Mouse (Mus musculus) brown adipose tissue, adult 24 weeks (tissue): ENCODE measurements around the gene Hoxc4. TPM values are rescaled to one million over a fixed set of nuclear protein-coding genes. Genes with fewer than 3 reads are reported as not detected.

Experiments used
- H3K27ac ChIP-seq: fragments of 200-500 bp; replicated peaks from 2 replicates; pipeline ENCODE4 v1.5.1; 2012; ENCODE audit warnings: low read depth, mild to moderate bottlenecking, low read length
- H3K4me1 ChIP-seq: fragments of 200-500 bp; 2 replicates; pipeline ENCODE4 v1.6.1; 2012; ENCODE audit warnings: low read length, mixed read lengths; ENCODE audit not compliant: control insufficient read depth, insufficient read depth, insufficient read length
- H3K4me3 ChIP-seq: fragments of 200-500 bp; 2 replicates; pipeline ENCODE4 v1.5.1; 2012; ENCODE audit warnings: low read depth, mild to moderate bottlenecking, low read length, moderate library complexity; ENCODE audit not compliant: insufficient read depth
- polyA plus RNA-seq: library from polyadenylated mRNA; stranded (reverse); fragments of >200 nt; gene quantifications from 2 replicates; pipeline ENCODE4 v1.2.4, GENCODE M21; 2012; ENCODE audit not compliant: missing spikeins, insufficient read depth, insufficient read length

The Hoxc4 gene
- polyA plus RNA-seq, 1 experiment, result 13.7 TPM

GRCm38 (mm10) chr15:102999183-102999831 lies 19.4 kb upstream of the Hoxc4 start:
- Histone ChIP-seq H3K27ac (peak overlapping the region; percentile 88), H3K4me3 (peak overlapping the region; percentile 71), H3K4me1 (0 out of 2 replicates have a peak, but pooled peaks cover 4% of the 10 kb centered on the region)

DNA sequence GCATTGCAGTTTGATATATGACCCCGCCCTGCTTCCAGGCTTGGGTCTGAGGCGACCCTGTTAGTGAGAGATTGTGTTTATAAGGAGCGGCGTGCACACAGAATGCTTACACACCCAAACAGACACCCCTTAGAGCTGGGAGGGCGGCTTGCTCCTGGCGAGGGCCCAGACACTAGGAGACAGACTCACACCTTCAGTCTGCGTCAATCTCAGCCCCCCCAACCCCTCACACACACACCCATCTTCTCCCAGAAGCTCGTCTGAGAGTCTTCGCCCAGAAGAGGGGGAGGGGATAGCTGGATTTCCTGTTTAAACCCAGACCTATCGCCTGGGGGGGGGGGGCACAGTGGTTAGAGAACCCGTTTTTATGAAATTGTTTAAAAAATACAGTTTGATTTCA lies 18.8 kb upstream of the Hoxc4 start:
- peak overlapping the region; percentile 88 for H3K27ac ChIP-seq
- 0 out of 2 replicates have a peak, but pooled peaks cover 4% of the 10 kb centered on the region for H3K4me1 ChIP-seq
- peak overlapping the region; percentile 71 for H3K4me3 ChIP-seq

DNA sequence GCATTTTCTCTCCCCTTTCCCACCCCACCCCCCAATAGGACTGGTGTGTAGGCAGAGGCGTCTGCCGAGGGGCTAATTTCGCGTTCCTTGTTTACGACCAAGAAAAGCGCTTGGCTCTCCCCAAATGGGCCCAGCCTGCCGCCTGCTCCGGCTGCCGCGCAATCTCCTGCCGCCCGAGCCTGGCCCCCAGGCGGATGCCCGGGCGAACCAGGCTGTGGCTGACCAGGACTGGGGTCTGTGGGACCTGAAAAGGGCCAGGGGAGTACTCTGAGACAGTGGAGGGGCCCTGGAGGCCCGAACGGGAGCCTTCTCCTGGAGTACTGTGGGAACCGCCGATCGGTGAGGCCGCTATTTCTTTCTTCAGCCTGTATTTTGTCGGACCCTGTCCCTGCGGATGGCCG lies 18.2 kb upstream of the Hoxc4 start:
- H3K4me3 ChIP-seq, result peak overlapping the region; percentile 71
- H3K27ac ChIP-seq, result peak overlapping the region; percentile 88
- H3K4me1 ChIP-seq, result 0 out of 2 replicates have a peak, but pooled peaks cover 4% of the 10 kb centered on the region

- Histone ChIP-seq H3K4me1 (0 out of 2 replicates have a peak, but pooled peaks cover 4% of the 10 kb centered on the region), H3K27ac (peak overlapping the region; percentile 88), H3K4me3 (peak overlapping the region; percentile 71)
These were observed 17.4 kb upstream of the Hoxc4 start for GRCm38 (mm10) chr15:103001370-103001769.

DNA sequence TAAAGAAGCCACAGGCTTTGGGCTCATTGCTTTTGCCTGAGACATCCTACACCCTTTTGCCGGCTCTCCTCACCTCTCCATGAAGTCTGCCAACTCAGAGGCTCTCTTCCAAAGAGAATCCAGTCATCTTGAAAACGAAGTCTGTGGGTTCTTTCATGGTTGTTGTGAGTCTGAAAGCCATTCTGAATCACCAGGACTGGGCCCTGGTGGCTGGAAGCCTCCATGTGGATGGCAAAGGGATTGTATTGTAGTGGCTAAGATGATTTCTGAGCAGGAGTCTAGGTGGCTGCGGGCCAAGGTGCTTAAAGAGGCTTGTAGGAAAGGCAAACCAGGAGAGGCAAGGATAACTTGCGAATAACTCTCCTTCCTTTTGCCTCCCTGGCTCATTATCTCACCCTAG lies 16.6 kb upstream of the Hoxc4 start:
- 0 out of 2 replicates have a peak, but pooled peaks cover 4% of the 10 kb centered on the region for H3K4me1 ChIP-seq
- peak overlapping the region; percentile 55 for H3K27ac ChIP-seq
- H3K4me3 ChIP-seq, result no peak overlapping the region

DNA sequence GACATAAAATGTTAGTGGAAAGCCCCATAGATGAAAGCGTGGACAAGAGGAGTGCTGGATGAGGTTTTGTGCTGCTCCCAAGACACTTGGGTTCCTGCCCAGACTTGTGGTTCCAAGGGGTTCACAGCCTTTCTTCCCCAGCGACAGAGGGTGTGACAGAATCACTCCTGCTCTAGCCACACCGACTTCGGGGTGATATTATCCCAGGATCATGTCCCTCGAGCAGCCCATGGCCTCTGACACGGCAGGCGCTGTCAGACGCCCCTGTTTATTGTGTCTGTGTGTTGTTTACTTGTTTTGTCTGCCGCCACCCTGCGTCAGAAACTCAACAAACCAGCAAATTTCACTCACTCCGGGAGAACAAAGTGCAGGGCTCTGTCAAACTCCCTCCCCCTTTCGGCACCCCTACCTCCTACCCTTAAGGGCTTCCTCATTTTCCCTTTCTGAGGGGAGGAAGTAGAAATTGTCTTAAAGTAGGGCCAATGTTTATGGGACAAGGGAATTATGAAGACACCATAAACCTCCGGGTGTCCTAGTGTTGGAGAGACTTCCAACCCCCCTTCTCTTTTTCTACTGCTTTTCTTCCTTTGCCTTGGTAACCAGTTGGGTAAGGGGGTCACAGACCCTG lies 15.8 kb upstream of the Hoxc4 start:
- peak overlapping the region; percentile 55 for H3K27ac ChIP-seq

DNA sequence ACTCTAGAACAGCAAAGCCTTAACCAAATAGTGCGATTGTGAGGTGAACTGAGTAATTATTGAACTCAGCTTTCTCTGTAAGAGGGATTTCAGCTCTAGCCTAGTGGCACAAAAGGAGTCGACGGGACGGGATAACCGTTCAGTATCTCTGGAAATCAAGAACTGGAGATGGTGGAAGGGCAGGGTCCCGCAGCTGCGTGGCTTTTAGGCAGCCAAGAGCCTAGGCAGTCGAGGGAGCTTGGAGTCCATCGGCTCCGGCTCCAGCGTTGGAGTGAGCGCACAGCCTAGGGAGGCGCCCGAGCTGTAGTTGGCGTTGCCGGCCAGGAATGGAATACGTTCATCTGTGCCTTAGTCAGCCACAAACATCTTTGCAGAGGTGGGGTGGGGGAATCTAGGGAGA lies 13.4 kb upstream of the Hoxc4 start:
- Histone ChIP-seq H3K4me1 (0 out of 2 replicates have a peak, but pooled peaks cover 4% of the 10 kb centered on the region), H3K4me3 (peak overlapping the region; percentile 46), H3K27ac (peak overlapping the region; percentile 77)

More for the DNA sequence above, 15.8 kb upstream of the Hoxc4 start:
- 0 out of 2 replicates have a peak, but pooled peaks cover 4% of the 10 kb centered on the region for H3K4me1 ChIP-seq
- no peak overlapping the region for H3K4me3 ChIP-seq

DNA sequence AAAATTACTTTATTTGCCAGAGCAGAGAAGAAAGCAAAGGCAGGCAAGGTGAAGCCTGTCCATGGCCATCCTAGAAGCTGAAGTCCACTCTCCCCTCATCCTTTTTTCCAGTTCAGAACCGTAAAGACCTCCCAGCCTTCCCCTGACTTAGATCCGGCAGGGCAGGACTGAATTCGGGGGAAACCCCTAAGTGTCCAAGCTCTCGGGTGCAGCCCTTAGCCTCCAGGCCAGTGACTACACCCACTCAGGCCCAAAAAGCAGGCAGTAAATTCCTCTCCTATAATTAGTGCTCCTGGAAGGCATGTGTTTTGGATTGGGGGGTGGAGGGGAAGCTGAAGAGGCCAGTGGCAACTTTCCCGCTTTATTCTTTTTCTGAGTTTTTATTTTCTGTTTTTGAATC lies 12.9 kb upstream of the Hoxc4 start:
- Histone ChIP-seq H3K27ac (peak overlapping the region; percentile 77), H3K4me3 (peak overlapping the region; percentile 46), H3K4me1 (0 out of 2 replicates have a peak, but pooled peaks cover 4% of the 10 kb centered on the region)

- Histone ChIP-seq H3K4me3 (no peak overlapping the region), H3K4me1 (0 out of 2 replicates have a peak, but pooled peaks cover 4% of the 10 kb centered on the region), H3K27ac (peak overlapping the region; percentile 77; the same call in 1 of the 2 replicates)
These were observed 12.4 kb upstream of the Hoxc4 start for GRCm38 (mm10) chr15:103006326-103006725.

GRCm38 (mm10) chr15:103009265-103010111 lies 9.2 kb upstream of the Hoxc4 start:
- Histone ChIP-seq H3K27ac (peak overlapping the region; percentile 91), H3K4me1 (0 out of 2 replicates have a peak, but pooled peaks cover 2% of the 10 kb centered on the region), H3K4me3 (peak overlapping the region; percentile 91)

GRCm38 (mm10) chr15:103010112-103010846 lies 8.5 kb upstream of the Hoxc4 start:
- Histone ChIP-seq H3K27ac (peak overlapping the region; percentile 91), H3K4me3 (peak overlapping the region; percentile 91), H3K4me1 (0 out of 2 replicates have a peak, but pooled peaks cover 2% of the 10 kb centered on the region)

GRCm38 (mm10) chr15:103010847-103011555 lies 7.7 kb upstream of the Hoxc4 start:
- Histone ChIP-seq H3K4me3 (peak overlapping the region; percentile 91), H3K27ac (peak overlapping the region; percentile 91)

GRCm38 (mm10) chr15:103011928-103012486 lies 6.7 kb upstream of the Hoxc4 start:
- Histone ChIP-seq H3K27ac (peak overlapping the region; percentile 93), H3K4me1 (0 out of 2 replicates have a peak, but pooled peaks cover 4% of the 10 kb centered on the region), H3K4me3 (peak overlapping the region; percentile 57)

More at GRCm38 (mm10) chr15:103010847-103011555, 7.7 kb upstream of the Hoxc4 start:
- H3K4me1 ChIP-seq, result 0 out of 2 replicates have a peak, but pooled peaks cover 2% of the 10 kb centered on the region
